Mouse (Mus musculus) retina, adult 2 months (tissue): ENCODE measurements around the gene Ccl2.
A peak's percentile ranks its signal among the peaks of the same experiment; 100 is the strongest.

ENCODE experiments used
- DNase-seq: peaks from one replicate; pipeline ENCODE4 v3.0.0-alpha.2; 2012; ENCODE audit warnings: low read depth, low spot score

The Ccl2 gene

DNA sequence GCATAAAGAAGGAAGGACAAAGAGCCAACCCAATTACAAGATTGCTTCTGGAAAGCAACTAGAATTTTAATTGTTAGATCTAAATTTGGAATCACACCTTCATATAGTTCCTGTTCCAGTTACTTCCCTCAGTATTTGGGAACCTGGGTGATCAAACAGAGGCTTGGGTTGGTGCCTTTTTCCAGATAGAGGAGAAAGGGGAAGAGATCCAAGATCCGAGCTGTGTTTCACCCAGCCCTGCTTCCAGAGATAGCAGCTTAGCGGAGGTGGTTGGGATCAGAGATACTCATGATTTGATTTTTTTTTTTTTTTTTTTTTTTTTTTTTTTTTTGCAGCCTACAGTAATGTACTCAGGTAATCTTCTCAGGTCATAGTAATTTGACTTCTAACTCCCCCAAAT is 486 bp downstream of the Ccl2 start:
- DNase-seq: no peak

DNA sequence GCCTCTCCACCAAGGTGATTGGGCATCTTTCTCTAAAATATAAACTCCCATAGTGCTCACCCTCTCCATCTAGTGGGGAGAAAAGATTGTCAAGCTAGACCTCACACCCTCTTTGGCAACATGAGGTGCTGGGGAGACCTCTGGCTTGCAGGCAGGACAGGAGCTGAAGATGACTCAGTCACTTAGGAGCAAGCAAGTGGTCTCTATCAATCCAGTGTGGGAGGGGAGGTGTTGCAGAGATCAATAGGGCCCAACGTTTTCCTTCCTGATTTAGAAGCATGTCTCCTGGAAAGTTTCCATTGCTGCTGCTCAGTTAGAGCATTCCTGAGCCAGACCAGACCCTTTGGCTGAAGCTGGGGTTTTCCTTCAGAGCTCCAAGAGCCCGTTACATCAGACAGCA is 3.2 kb downstream of the Ccl2 start, which contains the start of gene Gm17268:
Gm17268 (minus strand) TSS at position 28 of the 400 bp plus-strand sequence.
- DNase-seq: no peak

DNA sequence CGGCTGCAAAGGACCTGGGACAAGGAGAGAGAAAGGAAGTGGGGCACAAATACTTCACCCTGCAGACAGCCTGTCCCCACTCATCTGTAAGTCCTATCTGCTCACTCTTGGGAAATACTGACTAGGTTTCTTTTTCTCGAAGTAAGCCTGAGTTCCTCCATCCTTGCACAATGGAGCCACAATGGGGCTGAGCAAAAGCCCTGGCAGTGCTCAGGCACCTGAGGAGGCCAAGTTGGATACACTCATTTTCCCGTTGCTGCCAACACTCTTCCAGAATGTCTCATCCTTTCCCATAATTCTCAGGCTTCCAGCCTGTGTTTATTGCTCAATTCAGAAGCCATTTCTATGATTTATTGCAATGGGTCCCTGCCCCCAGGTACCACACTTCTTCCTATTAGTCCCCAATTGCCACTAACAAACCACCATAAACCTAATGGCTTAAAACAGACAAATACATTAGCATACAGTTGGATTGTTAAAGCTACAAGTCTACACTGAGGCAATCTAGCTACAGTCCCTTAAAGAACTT is 3.8 kb downstream of the Ccl2 start:
- DNase-seq: no peak

DNA sequence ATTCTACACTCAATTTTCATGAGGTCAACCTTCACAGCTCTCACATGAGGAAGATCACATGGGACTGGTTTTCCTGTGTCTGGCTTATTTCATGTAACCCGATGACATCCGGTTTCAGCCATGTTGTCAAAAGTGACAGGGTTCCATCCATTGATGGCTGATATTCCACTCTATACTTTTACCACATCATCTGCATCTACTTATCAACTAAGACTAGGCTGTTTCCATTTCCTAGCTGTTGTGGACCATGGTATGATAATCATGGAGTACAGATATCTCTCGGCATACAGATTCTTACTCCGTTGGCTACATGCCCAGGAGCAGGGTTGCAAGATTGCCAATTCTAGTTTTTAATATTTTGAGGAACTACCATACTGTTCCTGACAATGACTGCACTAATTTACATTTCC is 6.3 kb downstream of the Ccl2 start:
- DNase-seq: no peak

DNA sequence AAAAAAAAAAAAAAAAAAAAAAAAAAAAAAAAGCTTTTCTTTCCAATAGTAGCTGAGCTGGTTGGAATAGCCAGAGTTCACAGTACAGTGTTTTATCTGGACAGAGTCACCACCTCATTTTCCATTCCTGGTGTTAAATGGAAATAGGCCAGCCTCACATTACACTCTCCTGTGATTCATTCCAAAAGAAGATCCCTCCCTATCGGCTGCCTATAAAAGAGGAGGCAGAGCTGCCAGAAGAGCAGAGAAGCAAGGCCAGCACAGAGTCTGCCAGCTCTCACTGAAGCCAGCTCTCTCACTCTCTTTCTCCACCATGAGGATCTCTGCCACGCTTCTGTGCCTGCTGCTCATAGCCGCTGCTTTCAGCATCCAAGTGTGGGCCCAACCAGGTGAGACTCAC is 10.1 kb downstream of the Ccl2 start, which contains the start of gene Ccl7:
Ccl7 (plus strand) TSS at position 242 of the 400 bp plus-strand sequence.
- DNase-seq: no peak

DNA sequence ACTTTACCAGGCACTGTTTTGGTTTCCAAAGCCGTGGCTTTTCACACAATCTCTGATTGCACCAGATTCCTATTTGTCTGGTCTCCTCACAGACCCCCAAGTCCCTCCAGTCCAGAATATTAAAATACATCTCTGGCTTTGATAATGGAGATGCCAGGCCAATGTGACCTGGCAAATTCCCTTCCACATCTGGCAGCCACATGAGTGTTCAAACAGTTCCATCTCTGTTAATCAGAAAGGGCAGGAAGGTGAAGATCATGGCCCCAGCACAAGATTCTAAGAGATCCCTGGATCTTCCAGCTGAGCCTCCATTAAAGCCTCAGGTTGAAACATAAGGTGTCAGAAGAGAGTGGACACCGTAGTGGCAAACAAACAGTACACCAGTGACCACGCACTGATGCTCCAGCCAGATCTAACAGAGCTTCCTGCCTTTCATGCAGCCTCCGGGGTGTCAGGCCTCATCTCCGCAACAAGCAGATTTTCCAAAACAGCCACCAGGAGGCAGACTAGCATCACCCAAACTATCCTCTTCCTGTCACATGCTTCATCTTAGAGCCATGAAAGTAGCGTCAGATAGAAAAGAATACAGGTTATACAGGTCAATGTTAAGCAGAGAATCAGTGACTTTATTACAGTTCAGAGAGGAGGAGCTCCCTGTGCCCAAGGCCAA is 12.5 kb downstream of the Ccl2 start:
- DNase-seq: peak; percentile 23

DNA sequence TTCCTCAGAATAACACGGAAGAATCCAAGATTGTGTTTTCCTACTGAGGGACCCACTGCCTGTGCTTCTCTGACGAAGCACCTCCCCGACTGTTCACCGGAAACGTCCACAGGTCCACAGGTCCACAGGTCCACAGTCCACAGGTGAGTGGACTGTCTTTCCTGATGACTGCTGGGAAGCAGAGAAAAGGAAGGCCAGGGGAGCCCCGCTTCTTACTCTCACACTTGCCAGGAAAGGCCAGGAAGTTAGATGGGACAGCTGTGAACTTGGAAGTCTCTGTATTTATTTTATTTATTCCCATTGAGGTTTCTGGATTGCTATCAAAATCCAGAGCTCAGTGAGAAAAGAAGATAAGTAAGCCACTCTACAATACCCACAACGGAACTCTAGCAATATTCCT is 18.5 kb downstream of the Ccl2 start:
- no peak for DNase-seq

DNA sequence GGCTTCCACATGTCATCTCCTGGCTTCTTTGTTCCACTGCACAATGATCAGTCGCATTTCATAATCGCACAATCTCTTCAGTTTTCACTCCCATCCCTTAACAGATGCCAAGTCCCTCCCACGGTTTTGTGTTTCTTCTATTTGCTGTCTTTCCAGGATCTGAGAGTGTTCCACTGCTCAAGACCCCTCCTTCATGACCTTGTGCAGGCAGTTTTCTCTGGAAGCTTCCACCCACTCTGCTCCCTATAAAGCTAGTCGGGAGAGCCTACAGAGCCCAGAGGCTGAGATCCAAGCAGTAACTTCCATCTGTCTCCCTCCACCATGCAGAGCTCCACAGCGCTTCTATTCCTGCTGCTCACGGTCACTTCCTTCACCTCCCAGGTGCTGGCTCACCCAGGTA is 22.3 kb downstream of the Ccl2 start, which contains the start of gene Ccl11:
Ccl11 (plus strand) TSS at position 178 of the 400 bp plus-strand sequence.
- no peak for DNase-seq

DNA sequence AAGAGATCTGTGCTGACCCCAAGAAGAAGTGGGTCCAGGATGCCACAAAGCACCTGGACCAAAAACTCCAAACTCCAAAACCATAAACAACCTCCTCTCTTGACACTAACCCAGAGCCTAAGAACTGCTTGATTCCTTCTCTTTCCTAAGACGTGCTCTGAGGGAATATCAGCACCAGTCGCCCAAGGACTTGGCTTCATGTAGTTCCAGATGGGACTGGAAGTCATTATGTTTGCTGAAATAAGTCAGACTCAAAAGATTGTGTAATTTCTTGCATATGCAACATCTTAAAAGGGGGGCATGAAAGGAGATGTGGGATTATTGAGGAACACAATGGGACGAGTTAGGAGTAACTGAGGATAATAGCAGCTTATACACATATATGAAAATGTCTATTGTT is 26.9 kb downstream of the Ccl2 start:
- DNase-seq: no peak

DNA sequence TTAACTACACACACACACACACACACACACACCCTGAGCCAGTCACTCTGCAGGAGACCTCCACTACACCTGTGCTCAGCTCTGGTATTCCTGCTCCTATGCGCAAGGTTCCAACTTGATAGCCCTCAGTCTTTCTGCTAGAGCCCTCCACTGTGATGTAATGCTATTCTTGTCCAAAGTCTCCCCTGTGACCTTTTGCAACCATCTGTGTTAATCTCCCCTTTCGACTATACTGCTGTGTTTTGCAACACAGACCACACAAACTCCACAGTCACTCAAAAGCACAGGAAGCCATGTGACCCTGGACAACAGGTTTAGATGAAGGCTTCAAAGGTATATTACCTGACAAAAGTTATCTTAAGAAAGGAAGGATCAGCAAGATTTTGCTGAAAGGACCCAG is 28.1 kb downstream of the Ccl2 start:
- DNase-seq: no peak

DNA sequence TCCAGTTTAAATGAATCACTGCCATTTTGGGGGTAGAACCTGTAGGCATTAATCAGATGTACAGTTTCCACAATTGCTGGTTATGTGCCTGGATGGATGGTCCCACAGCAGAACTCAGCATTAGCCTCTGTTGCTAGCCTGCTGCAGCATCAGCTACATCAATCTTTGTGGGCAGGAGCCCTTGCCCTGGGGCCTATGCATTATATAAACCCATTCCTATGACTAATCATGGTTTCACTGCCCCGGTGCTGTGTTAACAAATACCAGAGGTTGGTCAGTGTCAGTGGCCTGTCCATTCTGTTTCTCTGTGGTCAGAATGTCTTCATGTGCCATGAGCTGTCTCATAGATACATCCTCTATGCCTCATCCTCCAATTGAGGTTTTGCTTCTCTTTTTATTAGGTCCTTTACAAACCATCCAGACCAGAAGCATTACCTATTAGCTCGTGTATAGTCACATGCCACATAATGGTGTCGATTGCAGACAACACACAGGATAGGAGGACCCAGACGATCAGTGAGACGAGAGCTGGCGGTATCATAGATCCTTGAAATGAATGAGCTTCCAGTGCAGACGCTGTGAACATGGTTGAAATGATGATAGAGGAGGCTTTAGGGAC is 31.7 kb downstream of the Ccl2 start:
- no peak for DNase-seq

DNA sequence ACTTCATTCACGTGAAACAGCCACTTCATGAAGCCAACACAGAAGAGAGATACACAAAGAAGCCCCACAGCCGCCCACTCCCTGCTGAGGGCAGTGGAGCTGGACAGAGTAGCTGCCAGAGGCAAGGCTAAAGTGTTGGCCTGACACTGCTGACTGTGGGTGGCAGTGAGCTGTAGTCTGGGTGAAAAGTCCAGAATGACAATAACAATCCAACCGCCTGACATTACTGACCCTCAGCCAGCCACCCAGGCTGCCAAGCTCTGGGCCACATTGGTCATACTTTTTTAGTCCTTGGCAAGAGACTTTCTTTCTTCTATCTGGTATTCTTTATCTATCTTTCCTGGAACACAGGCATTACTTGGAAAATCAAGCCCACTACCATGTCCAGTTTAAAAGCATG is 35.7 kb downstream of the Ccl2 start:
- DNase-seq: no peak

DNA sequence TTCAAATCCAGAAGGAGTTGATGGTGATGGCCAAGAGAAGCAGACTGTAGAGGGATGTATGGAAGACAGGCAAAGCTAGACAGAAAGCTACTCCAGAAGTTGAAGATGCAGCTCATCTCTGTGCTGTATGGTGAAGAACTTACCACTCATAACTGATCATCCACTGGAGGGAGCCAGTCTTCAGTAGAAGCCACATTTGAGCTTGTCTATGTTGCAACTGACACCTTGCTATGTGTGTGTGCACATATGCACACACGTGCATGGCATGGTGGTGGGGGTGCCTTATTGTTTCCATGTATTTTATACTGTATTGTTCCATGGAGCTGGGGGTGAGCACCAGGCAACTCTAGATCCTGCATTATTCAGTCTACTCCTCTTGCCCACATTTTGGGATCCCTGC is 37.0 kb downstream of the Ccl2 start:
- no peak for DNase-seq

DNA sequence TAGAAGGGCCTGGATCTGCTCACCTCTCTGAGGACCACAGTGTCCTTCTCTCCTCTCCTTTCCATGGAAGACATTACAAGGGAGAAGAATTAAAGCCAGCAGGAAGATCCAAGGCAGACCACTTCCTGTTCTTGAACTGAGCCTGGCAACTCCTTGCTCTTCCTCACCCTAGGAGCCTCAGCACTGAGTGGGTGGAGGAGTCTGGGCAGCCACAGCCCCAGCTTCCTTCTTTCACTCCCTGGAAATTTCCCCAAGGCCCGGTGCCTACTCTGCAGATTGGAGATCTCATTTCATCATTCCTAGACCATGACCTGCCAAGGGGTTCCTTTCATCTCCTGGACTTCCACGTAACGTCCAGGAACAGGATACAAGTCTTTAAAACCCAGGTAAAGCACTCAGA is 37.6 kb downstream of the Ccl2 start:
- DNase-seq: no peak

DNA sequence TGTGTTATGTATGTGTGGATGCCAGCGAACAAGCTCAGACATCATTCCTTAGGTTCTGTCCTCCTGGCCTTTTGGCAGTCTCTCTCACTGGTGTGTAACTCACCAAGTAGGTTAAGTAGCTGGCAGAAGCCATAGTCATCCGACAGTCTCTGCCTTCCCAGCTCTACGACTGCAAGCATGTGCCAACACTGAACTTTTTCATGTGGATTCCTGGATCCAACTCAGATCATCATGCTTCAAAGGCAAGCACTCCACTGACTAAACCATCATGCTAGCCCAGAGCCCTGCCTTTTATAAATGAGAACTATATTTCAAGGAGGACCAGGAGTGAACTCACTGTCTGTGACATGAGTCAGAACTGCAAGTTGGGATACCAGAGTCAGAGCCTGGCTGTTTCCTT is 38.3 kb downstream of the Ccl2 start:
- DNase-seq: no peak

DNA sequence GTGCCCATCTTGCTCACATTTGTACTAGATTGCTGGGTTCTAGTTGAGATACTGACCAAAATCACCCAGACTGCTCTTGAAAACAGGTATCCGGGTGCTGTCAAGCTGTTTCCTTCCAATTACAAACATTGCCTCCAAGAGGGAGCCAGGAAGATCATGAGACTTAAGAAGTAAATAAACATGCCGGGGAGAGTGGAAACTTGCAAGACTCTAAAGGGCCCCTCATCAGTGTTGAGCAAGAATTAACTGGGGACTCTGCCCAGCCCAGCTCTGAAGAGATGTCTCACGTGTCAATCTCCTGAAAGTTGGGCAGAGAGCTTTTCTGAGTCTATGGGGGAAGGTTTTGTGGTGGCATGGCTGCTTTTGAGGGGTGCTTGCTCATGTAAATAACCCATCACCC is 41.7 kb downstream of the Ccl2 start:
- DNase-seq: no peak

DNA sequence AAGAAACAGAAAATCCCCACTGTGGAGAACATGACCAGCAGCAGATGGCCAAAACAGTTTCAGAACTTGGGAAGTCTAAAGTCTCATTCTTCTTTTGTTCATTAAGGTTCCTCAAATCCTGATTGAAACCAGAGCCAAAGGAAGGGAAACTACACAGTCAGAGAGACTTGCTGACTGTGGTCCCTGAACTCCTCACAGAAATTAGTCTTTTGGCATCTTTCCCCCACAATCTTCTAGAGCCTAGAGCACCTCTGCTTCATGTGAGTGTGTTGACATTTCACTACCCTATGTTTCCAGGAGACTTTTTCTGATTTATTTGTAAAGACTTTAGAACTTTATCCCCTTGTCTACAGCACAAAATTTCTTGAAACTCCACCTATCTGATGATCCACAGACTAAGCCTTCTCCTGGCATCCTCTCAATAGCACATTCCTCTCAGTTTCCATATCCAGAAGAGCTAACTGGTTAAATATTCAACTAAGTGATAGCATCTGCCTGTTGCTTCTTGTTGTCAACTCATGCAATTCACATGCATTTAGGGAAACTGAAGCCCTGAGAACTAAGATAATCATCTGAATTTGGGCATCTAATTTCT is 42.9 kb downstream of the Ccl2 start:
- no peak for DNase-seq

DNA sequence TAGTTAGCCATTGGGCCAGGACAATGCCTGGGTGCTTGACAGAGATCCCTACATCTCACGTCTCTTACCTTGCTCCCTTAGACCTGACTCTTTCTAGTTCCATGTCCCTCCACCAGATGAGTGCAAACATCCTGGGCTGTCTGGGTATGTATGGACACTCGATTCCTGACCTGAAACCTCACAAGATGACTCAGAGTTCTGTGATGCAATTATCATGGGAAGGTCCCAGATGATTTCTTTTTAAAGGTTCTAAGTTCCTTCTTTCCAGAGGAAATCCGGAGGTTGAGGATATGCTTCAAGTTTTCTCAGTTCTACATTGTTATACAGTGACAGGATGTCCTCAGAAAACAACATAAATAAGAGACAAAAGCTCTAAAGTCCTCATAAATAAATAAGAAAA is 45.5 kb downstream of the Ccl2 start:
- no peak for DNase-seq

DNA sequence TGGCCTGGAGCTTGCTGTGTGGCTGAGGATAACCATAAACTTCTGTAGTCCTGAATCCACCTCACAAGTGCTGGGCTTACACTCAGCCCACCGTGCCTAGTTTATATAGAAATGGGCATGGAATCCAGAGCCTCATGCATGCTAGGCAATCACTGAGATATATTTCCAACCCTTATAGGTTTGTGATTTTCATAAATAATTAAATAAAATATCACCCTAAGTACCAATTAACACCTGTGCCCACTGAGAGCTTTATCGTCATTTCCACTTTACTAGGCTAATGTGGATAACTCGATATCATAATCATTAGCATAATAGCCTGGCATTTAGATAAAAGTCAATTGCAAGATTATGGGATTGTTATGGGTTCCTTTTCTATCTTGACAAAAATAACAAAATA is 49.0 kb downstream of the Ccl2 start:
- DNase-seq: no peak
